Mouse (Mus musculus): Measurements from ENCODE around the gene Tmem165.

Tmem165 gene

GRCm38 (mm10) chr5:76183750-76184261 is at the start of gene Tmem165:
Gene Tmem165 (plus strand): TSS chr5:76183880.
- DNase-seq, result peak; percentile 86 to 87

GRCm38 (mm10) chr5:76135644-76136043 is 48.0 kb upstream of the Tmem165 start:
- no peak for DNase-seq

- DNase-seq, result no peak
Measured at GRCm38 (mm10) chr5:76136271-76136670, 47.4 kb upstream of the Tmem165 start.

GRCm38 (mm10) chr5:76137586-76137985 is 46.1 kb upstream of the Tmem165 start:
- no peak for DNase-seq

DNA sequence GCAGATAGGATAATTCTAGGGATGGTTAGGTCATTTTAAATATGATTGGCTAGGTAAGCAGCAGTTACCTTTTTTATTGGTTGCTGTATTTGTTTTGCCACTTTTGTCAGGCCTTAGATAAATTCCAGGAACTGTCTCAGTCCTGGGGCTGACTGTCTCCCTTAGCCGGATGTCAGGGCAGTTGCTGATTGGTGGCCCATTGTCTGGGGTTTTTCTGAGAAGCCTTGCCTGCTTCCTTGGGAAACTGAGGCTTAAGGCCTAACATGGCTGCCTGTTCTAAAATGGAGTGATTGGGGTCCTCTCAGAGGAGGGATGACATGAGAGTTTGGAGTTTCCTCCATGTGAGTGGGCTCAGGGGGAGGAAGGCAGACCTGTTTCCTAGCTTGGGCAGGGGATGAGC is 45.6 kb upstream of the Tmem165 start:
- no peak for DNase-seq

DNA sequence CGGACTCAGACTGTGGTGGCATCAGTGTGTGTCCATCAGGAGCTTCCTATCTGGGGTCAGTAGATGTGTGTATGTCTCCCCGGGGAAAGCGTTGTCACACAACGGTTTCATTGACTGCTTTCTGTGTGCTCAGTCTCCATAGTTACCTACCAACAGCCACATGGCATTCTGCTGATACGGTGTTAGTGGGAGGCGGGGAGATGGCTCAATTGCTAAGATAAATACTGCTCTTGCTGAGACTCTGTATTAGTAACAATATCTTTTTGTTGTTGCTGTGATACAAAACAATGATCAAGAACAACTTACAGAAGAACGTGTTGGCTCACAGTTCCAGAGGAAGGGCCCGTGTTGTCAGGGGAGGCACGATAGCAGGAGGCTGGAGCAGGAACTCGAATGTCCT is 45.2 kb upstream of the Tmem165 start:
- DNase-seq, result no peak

- no peak for DNase-seq
Measured at GRCm38 (mm10) chr5:76139171-76139671, 44.5 kb upstream of the Tmem165 start.

DNA sequence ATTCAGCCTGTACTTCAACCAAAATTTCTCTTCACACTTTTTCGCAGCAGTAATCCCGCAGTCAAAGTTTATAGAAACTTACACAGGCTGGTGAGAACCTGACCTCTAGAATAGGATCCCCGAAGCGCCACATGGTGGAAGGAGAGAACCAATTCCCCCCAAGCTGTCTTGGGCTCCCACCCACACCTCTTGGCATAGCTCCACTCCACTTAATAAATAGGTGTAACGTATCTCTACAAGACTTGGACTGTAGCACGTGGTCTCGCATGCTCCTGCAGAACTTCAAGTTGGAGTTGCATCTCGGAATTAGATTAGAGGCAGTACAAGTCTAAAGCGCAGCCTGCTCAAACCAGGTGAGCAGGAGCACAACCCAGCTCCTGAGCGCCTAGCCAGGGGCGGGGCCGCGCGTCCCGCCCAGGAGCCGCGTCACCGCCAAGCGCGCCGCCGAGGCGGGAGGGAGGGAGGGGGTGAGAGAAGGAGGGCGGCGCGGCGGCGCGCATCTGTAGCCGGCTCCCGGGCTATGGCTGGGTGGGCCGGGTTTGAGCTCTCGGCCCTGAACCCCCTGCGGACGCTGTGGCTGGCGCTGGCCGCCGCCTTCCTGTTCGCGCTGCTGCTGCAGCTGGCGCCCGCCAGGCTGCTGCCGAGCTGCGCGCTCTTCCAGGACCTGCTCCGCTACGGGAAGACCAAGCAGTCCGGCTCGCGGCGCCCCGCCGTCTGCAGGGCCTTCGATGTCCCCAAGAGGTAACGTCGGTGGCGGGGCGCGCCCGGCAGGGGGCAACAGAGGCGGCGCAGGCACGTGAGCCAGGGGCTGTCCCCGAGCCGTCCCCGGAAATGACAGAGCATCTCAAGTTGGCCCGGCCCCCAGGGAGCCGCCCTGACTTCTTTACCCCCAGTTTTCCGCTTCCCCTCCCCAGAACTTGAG is 43.6 kb upstream of the Tmem165 start, which contains the start of gene Srd5a3:
Gene Srd5a3 (plus strand): TSS at position 464 of the 922 bp plus-strand sequence.
- peak; percentile 96 for DNase-seq

DNA sequence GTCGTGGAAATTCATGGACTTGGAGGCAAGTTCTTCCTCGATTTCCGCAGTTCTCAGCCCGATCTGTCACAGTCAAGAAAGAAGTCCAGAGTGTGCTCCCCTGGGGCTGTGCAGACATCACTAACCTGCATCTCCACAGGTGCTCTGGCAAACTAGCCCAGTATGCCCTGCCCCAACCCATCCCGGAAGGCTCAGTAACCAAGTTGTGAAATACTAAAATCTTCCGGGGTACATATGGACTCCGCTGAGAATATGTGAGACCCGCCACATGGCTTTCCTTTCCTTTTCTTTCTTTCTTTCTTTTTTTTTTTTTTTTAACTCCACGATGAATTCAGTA is 43.0 kb upstream of the Tmem165 start:
- DNase-seq, result no peak

DNA sequence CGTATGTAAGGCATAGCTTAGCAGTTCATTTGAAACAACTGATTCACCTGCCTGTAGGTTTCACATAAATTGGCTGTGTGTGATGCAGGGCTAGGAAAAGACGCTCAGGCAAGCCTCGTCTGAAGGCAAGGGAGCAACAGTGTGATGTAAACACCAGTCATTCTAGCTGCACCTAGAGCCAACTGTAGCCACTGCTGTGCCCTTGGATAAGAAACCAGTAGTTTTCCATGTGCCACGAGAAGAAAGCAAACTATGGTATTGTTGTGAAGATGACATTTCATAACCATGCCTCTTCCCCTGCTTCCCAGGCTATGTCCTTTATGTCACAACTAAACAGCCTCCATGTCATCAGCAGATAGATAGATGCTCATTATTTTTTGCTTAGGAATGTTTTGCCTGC is 40.3 kb upstream of the Tmem165 start:
- DNase-seq, result no peak

DNA sequence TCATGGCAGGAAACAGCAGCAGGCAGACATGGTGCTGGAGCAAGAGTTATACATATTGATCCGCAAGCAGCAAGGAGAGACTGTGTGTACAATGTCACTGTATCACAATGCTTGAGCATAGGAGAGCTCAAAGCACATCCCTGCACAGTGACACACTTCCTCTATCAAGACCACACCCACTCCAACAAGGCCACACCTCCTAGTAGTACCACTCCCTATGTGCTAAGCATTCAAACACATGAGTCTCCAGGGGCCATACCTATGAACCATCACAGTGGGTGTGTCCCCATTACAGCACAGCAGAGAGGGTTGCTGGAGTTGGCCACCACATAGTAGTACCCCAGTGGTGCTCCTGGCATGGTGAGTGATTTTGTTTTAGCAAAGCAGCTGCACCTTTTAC is 37.3 kb upstream of the Tmem165 start:
- no peak for DNase-seq

DNA sequence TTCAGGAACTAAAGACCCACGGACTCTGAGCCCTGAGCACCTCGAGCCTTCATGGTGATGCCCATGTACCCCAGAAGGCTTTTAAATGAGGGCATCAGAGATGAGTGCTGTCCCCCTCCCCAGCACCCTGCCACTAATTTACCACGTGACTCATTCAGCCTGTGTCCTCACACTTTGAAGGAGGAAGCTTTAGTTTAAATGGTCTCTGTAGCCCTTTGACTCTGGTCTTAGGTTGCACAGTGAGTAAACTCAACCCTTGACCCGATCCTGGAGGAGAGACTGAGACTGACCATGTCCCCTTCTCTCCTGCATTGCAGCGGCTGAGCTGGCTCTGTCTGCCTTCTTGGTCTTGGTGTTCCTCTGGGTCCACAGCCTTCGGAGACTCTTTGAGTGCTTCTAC is 34.2 kb upstream of the Tmem165 start:
- no peak for DNase-seq

GRCm38 (mm10) chr5:76152956-76153355 is 30.7 kb upstream of the Tmem165 start:
- DNase-seq, result no peak

DNA sequence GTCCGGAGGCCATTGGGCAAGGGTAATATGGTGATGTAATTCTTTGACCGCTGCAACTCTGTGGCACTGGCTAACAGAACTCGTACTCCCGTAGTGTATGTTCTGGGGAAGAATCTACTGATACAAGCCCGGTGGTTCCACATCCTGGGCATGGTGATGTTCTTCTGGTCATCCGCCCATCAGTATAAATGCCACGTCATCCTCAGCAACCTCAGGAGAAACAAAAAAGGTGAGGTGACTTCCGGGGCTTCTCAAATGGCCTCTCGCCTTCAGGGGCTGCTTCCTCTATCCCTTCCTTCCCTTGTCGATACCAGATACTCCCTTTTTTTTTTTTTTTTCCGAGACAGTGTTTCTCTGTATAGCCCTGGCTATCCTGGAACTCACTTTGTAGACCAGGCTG is 30.2 kb upstream of the Tmem165 start:
- DNase-seq, result no peak

- DNase-seq, result no peak
Measured at GRCm38 (mm10) chr5:76154434-76155165, 29.1 kb upstream of the Tmem165 start.

- no peak for DNase-seq
Measured at GRCm38 (mm10) chr5:76159555-76159954, 24.1 kb upstream of the Tmem165 start.

- DNase-seq, result no peak
Measured at GRCm38 (mm10) chr5:76160086-76160485, 23.6 kb upstream of the Tmem165 start.

DNA sequence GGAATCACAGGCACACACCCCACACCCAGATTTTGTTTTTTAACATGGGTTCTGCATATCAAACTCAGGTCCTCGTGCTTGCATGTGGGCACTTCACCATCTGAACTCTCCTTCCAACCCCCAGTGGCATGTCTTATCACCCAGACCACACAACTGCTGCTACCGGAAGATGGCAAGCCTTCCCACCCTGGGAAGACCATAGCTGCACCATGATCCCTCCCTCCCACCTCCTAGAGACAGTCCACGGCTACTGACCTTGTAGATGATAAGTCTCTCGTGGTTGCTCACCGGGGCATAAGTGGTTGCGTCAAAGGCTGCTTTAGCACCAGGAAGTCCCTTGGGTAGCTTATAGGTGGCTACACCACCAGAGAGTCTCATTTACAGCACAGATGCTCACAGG is 22.2 kb upstream of the Tmem165 start:
- no peak for DNase-seq

- no peak for DNase-seq
Measured at GRCm38 (mm10) chr5:76162926-76163325, 20.8 kb upstream of the Tmem165 start.

DNA sequence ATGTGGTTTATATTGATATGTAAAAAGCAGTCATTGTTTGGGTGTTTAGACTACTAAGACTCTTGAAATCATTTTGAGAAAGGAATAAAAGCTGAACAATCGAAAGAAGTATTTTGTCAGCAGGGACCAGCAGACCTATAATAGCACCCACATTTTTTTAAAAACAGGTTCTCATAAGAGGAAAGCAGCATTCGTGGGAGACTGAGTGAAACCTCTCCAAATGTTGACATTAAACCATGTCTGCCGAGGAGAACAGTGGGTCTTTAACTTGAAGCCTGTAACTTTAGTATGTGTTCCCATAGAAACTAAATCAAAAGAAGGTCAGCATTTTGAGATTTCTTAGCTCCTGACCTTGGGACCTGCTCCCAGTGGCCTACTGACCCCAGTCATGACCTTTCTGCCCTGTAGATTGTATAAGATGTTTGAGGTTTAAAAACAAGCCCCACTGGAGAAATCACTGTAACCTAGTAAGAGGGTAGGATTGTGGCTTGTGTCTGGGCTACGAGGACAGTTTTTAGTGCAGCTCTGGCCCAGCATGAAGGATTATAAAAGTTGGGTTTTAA is 19.8 kb upstream of the Tmem165 start:
- DNase-seq, result no peak

GRCm38 (mm10) chr5:76164827-76165226 is 18.9 kb upstream of the Tmem165 start:
- DNase-seq, result no peak

DNA sequence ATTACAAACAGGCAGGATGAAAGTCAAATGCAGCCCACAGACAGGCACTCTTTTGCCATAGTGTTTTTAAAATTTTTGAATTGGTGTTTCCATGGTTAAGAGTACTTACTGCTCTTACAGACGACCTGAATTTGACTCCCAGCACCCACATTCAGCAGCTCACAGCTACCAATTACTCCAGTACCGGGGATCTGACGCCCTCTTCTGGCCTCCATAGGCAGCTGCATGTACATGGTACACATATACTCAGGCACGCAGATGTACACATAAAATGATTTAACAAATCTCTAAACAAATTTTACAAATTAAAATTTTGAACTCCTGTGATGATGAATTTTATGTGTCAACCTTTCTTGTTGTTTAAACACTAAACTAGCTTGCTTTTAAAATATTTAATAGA is 13.2 kb upstream of the Tmem165 start:
- DNase-seq, result no peak

- no peak for DNase-seq
Measured at GRCm38 (mm10) chr5:76171039-76171438, 12.6 kb upstream of the Tmem165 start.

All from thymus, adult 18-20 months (tissue).